Mouse (Mus musculus) kidney, postnatal 36 days (tissue): ENCODE results near the gene P4ha2.

Source experiments
- DNase-seq, 2 experiments: peaks; one replicate each; pipeline ENCODE4 v3.0.0; 2021 to 2022; ENCODE audit warnings: mixed read lengths in 2 of 2

The P4ha2 gene

DNA sequence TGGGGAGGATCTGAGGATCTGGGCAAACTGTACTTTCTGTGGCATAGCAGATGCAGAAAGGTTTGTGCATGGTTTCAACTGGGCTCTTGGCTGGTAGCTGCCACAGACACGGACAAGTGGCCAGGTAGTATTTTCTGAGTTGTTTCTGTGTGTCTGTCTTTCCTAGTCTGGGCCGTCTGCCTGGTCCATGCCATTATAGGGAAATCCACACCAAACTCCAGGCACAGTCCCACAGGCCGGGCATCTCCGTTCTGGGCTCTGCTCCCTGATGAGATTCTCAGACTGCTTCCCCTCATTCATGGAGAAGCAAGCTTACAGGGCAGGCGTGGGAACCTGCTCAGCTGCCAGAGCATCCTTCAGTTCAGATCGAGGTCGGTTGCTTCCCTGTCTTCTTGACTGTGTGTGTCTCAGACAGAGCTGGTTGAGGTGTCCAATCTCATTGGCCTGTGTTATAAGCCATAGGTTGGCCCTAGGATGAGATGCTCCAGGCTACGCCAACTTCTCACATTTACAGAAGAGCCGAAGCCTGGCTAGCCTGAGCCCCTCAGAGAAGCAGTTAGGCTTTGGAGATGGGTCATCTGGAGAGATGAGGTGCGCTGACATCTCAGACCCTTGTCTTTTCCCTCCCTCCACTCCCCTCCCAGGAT is at the start of gene P4ha2:
Gene P4ha2, plus strand, starts transcription at position 51 of the 647 bp plus-strand sequence.
- no peak for DNase-seq

DNA sequence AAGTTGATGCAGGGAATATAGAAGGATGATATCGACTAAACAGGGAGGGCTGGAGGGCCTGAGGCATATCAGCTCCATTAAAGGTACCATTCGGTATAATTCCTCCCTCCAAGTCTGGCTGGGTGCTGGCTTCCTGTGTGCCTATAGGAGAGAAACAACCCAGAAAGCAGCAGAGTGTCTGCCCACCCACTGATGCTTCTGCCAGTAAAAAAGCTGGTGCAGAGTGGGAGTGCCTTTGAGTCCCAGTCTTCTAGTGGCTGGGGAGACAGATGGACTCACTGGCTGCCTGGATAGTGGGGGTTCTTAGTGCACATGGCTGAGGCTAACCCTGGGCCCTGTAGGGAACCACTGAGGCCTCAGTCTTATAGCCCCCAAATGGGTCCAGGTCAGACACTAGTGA is 49.7 kb upstream of the P4ha2 start:
- DNase-seq = no peak

DNA sequence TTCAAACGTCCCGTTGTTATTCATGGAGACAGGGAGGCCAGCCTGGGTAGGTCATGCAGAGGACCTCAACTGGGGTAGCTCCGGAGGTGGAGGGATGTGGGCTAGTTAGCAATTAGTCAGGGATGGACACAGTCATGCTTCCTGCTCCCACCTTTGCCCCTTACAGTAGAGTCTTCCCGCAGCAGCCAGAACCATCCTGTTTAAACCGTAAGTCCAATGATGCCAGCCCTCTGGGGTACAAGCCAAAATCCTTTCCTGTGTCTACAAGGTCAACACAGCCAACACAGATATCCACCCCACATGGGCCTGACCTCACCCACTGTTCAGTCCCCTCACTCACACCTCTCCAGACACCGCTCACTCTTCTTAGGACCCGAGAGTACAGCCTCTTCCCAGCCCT is 48.7 kb upstream of the P4ha2 start:
- peak; percentile 78 to 87 for DNase-seq

DNA sequence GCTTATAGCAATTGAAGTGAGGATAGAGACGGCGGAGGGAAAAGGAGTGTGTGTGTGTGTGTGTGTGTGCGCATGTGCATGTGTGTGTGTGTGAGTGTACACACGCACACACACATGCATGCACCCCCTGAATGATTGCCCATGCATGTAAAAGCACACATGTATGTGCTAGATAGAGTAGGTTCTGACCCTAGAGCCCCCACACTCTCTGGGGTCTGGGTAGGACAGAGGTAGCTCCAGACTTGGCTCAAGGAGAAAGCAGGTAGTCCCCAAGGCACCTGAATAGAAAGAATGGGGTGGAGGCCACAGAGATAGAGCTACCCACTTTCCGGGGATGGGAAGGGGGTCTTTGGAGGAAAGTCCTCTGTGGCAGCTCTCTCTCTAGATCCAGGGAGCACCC is 47.8 kb upstream of the P4ha2 start:
- DNase-seq = no peak

DNA sequence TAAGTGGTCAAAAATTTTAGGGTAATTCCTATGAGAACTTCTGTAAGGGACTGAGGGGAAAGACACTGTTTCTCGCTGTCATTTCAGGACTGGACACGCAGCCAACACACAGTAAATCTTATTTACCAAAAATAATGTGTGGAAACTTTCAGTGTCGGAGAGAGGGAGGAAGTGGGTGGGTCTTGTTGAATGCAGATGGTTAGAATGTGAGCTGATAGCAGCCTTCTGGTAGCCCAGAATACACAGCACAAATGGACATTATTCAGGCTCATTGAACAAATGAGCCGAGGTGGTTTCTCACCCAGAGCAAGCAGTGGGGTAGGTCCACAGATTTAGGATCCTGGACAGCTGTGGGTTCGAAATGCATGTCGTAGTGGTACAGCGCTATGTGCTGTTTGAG is 46.8 kb upstream of the P4ha2 start:
- no peak for DNase-seq

DNA sequence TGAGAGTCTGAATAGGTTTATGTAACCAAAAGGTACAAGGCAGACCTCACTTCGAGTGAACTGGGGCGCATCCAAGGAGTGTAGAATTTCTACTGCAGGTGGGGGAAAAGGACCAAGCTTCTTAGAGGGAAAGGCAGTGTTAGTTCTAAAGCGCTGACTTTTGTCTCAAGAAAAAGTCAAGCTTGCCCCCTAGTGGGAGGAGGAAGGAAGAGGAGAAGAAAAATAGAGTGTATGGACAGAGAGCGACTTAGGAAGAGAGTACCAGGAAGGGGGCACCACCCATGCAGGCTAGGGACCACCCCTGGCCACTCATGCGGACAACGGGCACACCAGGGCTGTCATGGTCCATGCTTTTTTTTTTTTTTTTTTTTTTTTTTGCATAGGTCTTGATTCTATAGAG is 45.6 kb upstream of the P4ha2 start:
- DNase-seq = peak; percentile 65 to 76

DNA sequence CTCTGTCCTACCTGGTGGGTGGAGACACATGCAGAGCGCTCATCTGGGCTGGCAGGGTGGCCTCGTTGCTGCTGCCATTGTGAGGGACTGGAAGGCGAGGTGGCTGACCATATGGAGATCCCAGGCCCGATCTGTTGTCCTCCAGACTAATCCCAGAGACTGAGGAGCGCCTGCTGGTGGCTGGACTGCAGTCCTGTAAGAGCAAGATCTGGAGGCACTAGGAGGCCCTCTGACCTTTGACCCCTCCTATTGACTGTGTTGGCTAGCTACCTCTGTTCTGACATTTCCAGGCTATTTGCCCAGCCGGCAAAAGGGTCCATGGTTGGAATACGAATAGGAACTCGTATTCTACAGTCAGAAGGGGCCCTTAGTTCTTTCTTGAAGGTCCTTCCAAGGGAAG is 43.8 kb upstream of the P4ha2 start:
- DNase-seq = peak; percentile 72 to 80

DNA sequence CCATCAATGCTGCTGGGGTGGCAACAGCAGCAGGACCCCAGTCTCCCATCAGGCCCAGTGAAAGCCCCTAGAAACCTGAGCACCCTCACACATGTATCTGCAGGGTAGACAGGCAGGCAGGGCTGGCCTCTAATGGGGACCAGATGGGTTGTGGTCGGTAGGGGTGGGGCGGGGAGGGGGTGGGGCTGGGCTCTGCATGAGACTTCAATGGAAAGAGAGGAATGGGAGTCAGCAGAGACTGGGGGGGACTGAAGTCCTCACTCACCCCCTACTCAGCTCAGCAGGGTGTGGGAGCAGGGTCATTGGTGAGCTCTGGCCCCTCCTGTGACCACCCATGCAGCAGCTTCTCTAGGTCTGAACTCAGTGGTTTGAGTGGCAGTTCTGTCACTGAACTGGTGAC is 42.5 kb upstream of the P4ha2 start:
- no peak for DNase-seq

DNA sequence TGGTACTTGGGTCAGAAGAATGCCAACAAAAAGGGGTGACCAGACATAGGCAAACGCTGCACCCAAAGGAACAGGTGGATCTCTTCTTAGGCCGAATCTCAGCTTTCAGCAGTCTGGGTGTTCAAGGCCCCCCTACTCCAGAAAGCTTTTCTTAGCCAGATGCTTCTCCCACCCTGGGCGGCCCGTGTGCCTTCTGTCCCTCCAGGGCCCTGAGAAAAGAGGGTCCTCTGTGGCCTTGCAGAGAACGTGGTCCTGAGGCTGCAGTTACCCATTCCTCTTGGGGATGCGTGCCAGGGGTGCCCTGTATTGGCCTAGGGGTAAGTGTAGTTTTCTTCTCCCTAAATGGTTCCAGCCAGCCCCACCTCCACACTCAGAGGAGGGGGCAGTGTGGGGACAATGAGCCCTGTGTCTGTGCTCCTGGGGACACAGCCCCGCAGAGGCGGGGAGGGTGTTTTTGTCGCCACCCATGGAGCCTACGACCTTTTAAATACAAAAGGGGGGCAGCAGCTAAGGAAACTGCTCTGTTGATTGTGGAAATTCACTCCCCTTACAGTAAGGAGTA is 41.8 kb upstream of the P4ha2 start:
- no peak for DNase-seq

DNA sequence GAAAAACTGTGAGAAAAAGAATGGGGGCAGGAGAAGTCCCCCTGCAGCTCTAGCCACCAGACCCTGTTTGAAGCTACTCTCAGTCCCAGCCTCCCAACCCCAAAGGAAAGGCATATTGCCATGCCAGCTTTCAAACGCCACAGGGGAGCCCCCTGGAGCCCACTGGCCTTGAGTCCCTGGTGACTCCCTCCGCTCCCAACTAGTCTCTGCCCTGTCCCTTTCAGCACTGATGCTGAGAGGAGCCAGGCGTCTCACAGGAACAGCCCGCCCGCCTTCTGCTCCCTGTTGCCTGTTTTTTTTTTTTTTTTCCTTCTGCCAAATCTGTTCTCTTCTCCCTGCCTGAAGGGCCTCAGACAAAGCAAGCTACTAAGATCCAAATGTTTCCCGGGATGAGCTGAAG is 41.3 kb upstream of the P4ha2 start:
- no peak for DNase-seq

DNA sequence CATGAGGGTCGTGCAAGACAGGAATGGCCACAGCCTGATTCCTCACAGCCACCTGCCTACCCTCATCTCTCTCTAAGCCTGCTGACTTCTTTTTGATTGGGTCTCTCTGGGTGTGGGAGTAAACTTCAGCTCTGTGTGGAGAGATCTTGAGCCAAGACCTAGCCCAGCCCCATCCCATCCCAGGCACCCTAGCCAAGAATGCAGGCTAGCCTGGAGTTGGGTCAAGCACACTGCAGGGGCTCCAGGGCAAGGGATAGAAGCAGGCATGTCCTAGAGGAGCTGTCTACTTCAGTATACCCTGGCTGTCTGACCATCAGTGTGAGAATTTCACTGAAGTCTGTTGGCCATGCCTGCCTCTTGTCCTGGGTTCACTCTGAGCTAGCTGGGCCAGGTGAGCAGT is 40.4 kb upstream of the P4ha2 start:
- DNase-seq = no peak

DNA sequence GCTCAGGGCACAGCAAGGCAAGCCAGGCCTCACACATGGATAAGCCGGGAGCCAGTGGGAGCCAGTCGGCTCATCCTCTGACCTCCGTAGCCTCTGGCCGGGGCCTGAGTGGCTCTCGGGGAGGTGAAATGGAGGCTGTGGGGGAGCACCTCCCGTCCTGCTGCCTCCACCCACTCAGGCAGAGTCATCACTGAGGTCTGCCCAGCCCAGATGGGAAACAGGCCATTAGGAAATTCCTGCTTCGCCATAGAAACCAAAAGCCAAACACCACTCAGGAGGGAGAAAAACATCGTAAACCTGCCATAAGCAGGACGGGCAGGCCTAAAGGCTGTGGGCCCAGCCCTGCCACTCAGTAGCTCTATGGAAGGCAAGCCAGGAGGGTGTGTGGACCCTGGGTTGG is 39.6 kb upstream of the P4ha2 start:
- peak; percentile 54 to 63 for DNase-seq

DNA sequence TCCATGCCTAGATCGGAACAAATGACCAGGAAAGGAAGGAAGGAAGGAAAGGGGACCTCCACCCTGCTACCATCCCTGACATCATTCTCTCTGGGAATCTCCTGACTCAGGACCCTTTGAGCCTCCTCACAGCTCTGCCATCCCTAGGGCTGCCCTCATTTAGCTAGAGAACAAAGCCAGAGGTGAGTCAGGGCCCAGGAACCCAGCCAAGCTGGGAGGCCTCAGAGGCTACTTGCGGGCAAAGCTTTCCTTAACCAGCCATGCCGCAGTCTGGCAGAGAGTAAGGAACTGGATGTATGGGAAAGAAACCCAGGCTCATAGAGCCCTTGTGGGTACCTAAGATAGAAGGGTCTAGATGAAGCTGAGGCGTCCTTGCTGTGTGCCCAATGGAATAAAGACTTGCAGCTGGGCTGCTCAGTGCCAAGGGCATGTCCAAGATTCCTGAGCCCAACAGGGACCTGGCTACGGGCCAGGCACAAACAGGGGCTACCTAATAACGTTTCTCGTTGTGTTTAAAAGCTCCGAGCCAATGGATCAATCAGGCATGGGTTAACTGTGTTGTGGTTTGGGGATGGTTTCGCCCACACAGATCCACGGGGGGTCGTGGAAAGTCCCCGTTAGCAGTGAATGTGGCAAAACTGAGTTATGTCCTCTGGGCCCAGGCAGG is 37.7 kb upstream of the P4ha2 start:
- peak; percentile 31 to 64 for DNase-seq

DNA sequence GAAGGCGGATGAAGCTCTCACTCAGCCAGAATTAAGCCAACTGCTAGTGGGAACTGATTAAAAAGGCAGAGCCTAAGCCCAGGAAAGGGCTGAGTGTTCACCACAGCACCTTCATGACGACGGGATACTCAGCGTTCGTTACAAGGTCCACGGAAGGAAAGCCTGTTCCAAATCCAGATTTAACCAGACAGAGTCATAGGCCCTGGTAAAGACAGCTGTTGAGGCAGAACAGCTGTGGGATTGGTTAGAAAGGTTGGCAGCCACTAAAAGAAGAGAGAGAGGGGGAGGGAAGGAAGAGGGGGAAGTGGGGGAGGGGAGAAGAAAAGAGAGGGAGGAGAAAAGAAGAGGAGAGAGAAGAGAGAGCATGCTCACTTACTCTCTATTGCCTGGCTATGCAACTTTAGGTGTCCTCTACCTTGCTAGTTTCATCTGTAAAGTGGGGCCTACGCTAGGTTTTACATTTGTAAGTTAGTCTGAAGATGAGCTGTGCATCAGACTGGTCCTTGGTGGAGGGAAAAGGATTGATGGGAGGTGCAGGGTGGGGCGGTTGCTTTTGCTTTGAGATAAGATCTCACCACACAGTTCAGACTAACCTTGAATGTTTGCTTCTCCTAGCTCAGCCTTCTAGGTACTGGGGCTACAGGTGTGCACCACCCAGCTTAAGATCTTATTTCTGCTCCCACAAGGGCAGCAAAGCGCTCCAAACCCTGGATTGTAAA is 37.0 kb upstream of the P4ha2 start:
- DNase-seq = peak; percentile 27 to 47

DNA sequence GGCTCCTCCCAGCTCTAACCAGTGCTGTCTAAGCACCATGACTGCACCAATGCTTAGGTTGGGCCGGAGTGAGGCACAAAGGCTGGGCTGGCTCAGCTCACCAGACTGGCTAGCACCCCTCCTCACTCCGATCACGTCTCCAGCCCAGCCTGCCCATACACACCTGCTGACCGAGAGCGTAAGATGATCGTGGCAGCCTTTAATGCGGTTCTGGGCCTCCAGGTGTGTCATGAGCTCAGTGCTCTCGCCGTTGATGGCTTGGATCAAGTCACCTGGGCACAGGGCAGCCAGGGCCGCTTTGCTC is 36.5 kb upstream of the P4ha2 start:
- no peak for DNase-seq

DNA sequence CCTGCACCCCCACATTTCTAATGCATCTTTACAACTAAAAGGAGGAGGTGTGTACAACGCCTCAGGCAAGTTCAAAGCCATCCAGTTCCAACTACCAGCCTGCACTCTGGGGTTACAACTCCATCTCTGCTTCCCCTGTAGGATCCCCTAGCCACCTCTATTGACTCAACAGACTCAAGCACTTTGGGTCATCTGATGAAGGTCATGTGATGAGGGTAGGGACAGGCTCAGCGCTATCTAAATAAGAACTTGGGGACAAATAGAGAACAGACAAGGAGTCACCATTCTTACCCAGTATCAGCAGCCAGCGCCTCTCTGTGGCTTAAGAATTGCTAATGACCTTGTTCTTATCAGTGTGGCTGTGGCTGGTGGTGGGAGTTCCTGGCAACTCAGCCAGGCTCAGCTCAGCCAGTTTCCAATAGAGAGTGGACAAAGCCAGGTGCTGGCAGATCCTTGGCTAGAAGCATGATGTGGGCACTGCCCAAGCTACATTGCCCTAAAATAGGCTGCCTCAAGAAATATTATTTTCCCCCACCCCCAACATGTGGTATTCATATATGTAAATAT is 35.4 kb upstream of the P4ha2 start:
- no peak for DNase-seq

DNA sequence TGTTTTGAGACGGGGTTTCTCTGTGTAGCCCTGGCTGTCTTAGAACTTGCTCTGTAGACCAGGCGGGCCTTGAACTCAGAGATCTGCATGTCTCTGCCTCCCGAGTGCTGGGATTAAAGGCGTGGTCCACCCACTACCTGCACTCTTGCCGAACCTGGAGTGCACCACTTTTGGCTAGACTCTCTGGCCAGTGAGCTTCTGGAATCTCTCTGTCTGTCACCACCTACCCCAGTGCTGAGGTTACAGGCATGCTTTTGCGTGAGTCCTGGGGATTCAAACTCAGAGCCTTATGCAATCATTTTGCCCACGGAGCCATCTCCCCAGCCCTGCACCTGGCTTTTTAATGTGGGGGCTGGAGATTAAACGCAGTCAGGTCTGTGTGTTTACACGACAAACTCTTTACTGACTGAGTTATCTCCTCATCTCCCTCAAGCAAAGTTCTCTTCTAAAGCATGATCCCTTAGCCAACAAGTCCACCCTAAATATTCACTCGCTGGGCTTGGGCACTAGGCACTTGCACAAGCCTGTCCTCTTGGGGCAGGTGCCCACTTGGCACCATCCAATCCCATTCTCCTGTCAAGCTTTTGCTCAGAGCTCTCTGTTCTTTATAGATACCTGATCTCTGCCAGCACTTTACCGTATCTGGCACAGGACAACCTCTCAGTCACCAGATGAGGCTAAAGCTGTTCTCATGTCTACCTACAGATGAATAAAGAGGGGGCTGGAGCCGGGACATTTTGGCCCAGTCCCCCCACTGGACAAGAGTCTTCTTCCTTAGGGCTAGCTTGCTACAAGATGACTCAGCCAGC is 34.6 kb upstream of the P4ha2 start:
- DNase-seq = no peak

DNA sequence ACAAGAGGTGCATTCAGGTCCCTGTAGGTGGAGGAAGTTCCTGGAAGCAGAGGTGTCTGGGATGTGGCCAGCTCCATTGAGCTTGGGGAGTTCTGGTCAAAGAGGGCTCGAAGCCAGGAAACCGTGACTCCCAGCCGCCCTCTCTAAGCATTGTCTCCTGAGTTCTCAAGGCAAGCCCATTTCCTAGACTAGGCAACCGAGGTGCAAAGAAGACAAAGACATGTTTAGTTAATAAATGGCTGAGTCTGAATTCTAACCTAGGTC is 34.0 kb upstream of the P4ha2 start:
- DNase-seq = no peak

DNA sequence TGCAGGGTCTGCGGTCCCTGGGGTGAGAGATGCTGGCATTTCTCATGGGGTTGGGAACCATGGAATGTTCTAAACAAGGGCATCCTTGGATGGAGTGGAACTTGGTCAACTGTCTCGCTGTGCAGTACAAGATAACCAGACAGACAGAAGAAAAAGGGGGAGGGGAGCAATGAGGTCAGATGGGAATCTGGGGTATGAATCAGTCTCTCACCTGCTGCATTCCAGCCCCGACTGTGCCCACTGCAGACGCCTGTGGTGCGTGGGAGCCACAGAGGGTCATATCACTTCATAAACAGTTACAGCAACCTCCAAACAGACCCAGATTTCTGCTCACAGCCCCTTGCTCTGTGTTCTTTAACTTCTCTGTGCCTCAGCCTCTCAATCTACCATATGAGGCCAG is 33.5 kb upstream of the P4ha2 start:
- DNase-seq = no peak

DNA sequence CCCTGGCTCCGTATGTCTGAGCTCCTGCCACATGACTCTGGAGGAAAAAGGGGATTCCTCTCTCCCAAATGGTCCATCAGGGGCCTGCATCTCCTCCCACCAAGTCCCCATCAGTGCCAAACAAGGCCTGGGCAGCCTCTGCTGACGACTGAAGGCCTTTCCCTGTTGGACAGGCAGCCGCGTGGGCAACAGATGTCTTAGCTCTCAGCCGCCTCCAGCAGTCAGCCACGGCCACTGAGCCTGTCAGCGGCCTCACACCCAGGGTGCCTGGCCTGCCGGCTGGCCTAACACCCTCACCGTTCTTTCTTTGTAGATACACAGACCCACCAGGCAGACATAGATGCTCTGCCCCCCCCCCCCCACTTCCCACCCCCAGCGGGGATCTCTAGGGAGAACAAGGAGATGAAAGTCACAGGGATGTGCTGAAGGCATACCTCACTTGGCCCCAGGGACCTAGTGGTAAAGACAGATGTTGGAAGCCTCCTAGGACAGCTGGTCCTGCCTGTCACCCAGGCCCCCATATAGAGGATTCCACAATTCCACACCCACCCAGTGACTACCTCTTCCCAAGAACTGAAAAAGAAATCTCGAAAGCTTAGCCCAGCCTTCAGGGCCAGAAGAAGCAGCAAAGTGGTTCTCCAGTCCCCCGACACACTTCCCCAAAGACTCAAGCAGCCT is 32.4 kb upstream of the P4ha2 start:
- DNase-seq = no peak

DNA sequence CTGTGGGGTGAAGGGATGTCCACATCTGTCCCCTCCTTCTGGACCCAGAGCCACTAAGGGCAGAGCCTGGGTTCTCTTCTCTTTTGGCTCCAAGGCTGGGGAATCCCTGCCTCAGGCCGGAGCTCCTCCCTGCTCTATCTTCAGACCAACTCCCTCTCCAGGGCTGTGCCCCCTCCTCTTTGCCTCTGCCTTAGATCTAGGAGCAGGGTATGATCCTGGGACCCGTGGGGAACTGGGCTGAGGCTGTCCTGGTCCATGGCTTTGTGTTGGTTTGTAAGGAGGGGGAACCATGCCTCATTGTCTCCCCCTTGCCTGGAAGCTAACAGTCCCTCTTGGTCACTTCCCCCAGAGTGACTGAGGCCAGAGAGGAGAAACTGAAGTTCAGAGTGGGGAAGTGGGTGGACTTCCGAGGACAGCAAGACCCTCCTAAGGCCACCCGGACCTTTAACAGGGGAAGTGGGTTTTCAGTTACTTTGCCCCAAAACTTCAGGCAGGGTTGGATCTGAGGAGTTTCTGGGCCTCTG is 31.8 kb upstream of the P4ha2 start:
- DNase-seq = no peak
